Mouse (Mus musculus) T-helper 17 cell (primary cell): ENCODE measurements at regions not wholly inside any gene's neighbourhood (a gene's known extent, or its start where the extent isn't known, plus 50 kb on each side); places are given as distances from the start of the nearest gene placed in this dataset.

Experiments used
- in situ Hi-C, 2 experiments: fragments of 300-600 bp; cut with MboI, MseI; formaldehyde crosslinking; loops; 1 replicate in 1 of 2; 2 replicates in 1 of 2; pipeline ENCODE4 v1.15.1; 2025; ENCODE audit warnings: high pct_unique_total_duplicates in 2 of 2

- in situ Hi-C loops, result no loop called here
Measured at GRCm38 (mm10) chr1:120872554-120872953, 270.3 kb downstream of the En1 start.

DNA sequence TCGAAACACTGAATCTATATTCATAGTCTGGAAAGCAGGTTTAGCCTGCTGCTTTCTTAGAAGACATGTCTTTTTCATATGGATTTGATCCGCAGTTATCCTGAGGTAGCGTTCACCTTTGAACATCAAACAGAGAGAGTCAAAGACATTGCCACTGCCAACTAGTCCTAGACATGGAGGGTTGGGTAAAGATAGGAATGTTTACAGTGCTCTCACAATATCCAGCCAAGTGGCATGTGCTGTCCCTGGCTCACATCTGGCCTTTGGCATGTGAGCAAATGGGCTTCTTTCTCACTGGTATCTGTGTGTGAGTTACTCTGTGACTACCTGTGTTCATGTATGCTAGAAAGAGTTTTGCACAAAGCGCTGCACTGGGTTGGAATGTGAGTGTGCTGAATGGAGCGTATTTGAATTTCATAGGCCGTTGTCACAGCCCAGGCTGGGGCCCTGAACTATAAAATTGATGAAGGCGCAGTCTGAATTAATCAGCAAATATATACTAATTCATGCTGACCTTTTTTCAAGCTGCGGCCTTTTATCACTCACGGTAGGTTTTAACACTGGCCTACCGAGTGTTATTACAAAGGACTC, 280.8 kb downstream of the En1 start:
- in situ Hi-C loops, result no loop called here

GRCm38 (mm10) chr1:120883632-120884031, 281.4 kb downstream of the En1 start:
- in situ Hi-C loops, result no loop called here

DNA sequence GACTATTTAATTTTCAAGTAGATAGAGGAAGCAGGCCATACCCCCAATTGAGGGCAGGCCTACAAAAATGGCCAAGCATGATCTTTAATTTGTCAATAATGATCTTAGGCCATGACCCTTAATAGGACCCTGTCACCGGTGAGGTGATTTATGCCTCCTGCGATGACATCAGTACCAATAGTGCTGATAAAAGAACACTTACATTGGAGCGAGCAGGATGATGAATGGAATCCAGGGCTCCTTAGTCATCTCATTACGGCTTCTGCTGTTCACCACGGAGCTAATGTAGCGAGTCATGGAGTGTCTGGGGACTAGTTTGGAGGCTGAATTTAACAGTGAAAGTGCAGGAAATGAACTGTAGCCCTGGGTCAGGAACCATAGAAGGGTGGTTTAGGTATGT, 308.6 kb downstream of the En1 start:
- in situ Hi-C loops, result no loop called here

GRCm38 (mm10) chr1:120911962-120912670, 309.9 kb downstream of the En1 start:
- in situ Hi-C loops, result no loop called here

- in situ Hi-C loops, result no loop called here
Measured at GRCm38 (mm10) chr1:120921540-120921939, 319.3 kb downstream of the En1 start.

- in situ Hi-C loops, result no loop called here
Measured at GRCm38 (mm10) chr1:120925271-120925670, 323.1 kb downstream of the En1 start.

DNA sequence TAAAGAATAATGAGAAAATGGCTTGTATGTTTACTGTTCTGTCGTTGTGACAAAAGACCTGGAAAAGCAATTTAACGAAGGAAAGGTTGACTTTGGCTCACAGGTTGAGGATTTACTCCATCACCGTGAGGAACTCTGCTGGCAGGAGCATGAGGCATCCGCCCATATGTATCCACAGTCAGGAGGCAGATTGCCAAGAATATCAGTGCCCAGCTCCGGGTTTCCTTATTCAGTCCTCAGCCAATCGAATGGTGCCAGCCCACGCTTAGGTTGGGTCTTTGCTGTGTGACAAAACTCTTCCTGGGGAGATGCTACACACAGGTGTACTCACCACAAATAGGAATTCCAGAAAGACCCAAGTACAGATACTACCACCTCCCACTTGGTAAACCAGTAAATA, 327.9 kb downstream of the En1 start:
- in situ Hi-C loops, result no loop called here

- in situ Hi-C loops, result no loop called here
Measured at GRCm38 (mm10) chr1:120935321-120935720, 333.1 kb downstream of the En1 start.

- in situ Hi-C loops, result no loop called here
Measured at GRCm38 (mm10) chr1:120943711-120944110, 341.5 kb downstream of the En1 start.

- in situ Hi-C loops, result no loop called here
Measured at GRCm38 (mm10) chr1:120946349-120946748, 344.1 kb downstream of the En1 start.

DNA sequence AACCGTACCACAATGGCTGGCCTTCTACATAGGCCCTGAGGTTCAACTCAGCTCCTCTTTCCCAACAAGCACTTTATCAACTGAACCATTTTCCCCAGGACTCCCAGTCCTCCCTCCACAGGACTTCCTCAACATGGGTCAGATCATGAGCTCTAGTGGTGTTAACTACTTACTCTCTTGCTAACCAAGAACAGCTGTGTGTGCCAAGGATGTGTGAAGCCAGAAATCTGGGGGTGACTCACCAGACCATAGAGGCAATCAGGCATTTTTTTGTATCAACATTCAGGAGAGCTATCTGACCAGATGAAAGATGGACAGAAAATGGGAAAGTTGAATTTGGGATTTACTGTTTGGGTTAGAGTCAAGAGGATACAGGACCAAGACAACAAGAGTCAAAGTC, 359.0 kb downstream of the En1 start:
- in situ Hi-C loops, result no loop called here

DNA sequence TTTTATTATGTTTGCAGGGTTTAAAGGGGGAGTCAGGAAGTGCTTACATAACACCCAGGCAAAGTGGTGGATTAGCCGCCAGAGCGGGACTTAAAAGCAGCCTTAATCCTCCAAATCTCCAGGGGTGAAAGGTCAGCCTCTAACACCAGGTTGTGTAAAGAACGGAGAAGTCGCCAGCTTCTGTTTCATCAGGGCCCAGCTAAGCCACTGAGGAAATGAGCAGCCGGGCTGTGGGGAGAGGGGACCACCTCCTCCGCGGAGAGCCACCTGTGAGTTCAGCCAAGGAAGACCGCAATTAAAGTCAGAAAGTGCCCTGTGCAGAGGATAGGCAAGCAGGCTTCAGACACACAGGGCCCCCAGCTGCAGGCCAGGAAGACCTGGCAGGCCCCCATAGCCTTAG, 359.8 kb downstream of the En1 start:
- in situ Hi-C loops, result no loop called here

DNA sequence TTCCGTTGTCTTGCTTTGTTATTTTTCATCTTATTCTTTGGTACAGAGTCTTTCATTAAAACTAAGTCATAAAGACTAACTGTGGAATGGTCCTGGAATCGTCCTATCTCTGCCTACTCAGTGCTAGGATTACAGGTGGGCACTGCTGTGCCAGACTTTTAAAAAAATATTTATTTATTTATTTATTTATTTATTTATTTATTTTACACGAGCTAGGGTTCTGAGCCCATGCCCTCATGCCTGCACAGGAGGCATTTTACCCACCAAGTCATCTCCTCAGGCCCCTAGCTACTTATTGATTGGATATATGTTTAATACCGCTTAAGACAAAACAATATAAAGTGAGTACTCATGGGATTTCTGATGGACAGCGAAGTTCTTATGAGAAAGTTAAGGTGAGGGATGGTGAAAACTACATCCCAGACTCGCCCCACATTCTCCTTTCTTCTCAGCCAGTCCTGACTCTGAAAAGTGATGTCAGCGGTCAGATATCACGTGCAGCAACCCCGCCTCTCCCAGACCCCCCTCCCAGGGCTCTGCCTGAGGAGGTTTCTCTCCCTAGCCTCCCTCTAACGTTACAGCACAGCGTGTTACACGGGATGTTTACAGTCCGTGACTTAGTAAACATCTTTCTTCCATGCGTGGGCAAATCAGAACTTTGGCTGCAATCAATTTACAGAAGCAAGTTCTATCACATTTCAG, 361.4 kb downstream of the En1 start:
- in situ Hi-C loops, result no loop called here

DNA sequence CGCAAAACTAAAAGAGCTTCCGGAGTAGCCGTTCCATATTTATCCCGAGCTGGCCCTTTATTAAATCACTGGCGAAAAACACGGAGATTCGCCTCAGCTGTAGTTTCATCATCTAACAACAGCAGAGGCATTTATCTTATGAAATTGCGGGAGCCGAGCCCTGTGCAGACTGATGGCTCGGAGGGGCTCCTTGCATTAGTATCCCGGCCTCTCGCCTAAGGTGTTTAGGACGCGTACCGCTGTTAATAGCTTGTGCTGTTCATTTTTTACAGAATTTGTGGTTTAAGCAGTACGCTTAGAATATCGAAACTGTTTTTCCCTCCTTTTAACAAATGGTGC, 361.9 kb downstream of the En1 start:
- in situ Hi-C loops, result no loop called here

GRCm38 (mm10) chr1:120966132-120966531, 363.9 kb downstream of the En1 start:
- in situ Hi-C loops, result no loop called here

DNA sequence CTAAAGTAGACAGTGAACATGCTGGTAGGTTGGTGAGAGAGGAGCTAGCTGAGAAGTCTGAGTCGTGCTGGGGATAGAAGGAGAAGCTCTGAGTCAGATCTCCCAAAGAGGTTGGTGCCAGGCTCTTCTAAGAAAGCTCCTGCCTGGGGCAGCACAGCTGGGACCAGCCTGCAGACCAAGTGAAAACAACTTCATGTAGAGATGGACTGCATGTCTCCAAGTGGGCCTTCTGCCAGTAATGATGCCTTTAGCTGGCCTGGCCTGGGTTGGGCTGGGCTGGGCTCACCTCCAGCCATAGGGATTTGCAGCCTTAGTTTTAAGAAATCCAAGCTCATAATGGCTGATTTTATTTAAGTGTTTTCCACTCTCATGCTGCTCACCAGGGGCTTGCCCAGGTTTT, 357.7 kb downstream of the Insig2 start:
- in situ Hi-C loops, result no loop called here

- in situ Hi-C loops, result no loop called here
Measured at GRCm38 (mm10) chr1:121004535-121004934, 327.9 kb downstream of the Insig2 start.

DNA sequence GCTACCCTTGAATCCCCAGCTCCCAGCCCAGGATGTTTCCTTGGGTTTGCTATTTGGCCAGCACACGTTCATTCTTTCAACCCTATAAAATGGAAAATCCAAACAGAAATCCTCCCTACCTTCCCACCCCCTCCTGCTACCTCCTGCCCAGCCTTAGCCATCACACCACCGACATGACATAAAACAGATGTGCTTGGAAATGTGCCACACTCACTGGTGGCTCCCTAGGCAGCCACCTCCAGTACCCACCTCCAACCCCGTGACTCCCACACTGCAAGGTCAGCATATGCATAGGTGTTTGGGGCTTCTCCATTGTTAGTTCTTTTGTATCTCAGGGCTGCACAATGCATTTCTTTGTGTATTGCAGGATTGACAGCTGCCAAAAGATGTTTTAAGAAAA, 327.2 kb downstream of the Insig2 start:
- in situ Hi-C loops, result no loop called here

DNA sequence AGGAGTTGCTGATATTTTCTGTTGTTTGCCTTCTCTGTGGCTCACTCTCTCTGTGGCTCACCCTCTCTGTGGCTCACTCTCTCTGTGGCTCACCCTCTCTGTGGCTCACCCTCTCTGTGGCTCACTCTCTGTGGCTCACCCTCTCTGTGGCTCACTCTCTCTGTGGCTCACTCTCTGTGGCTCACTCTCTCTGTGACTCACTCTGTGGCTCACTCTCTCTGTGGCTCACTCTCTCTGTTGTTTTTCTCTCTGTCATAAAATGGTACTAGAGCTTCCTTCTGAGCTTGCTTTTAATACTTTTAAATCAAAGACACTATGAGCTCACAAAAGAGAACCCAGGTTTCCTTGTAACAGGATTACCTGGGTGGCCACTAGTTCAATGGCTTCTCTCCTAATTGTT, 320.3 kb downstream of the Insig2 start:
- in situ Hi-C loops, result no loop called here

GRCm38 (mm10) chr1:121013839-121014503, 318.4 kb downstream of the Insig2 start:
- in situ Hi-C loops, result no loop called here

- in situ Hi-C loops, result no loop called here
Measured at GRCm38 (mm10) chr1:121029375-121029774, 303.0 kb downstream of the Insig2 start.
